ENCODE assay signal across 24 mouse cellular contexts in the genomic region with DNA sequence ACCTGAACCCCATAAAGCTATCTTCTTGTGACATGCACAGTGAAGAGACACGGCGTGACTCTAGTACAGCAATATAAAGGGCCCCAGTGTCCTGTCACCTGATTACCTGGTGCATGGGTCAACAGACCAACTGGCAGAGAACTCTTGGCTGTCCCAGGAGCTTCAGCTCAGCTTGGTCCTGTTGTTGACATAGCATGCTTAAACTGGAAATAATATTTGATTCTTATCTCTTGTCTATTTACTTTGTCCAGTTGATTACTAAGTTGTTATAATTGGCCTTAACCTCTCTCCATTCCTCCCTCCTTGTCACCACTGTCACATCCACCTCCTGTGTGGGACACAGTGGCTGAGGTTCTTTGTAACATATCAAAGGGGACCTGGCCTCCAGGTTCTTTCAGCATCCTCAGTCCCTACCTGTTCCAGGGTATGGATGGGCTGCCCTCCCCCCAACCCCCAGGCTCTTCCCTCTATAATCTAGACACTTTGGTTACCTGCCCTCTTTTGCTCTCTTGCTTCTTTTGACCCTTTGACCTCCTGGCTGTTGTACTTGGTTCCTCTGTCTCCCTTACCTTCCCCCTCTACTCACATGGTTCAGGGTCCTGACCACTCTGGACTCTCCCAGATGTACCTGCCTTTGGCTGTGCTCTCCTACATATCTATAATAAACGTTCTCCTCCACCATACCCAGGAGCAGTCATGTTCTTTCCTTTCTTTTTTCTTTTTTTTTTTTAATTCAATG. TPM values are rescaled to one million over a fixed set of nuclear protein-coding genes. Genes with fewer than 3 reads are reported as not detected.
"Had no signal": no experiment of that assay in that cellular context is flagged by ENCODE, and none has a peak within 500 bp of the region (broad histone marks: within the 10 kb centered on the region; RNA-seq: fewer than 3 reads in every experiment).

No protein-coding gene starts in this region.

- H3K9me3 ChIP-seq: limb, embryonic 10.5 days; limb, embryonic 13.5 days; liver, embryonic 13.5 days; midbrain, embryonic 12.5 days; midbrain, embryonic 15.5 days; stomach, embryonic 15.5 days had no signal

- DNase-seq: kidney, adult 2 months; kidney, postnatal 25 days; layer of hippocampus, adult 9-11 months; liver, embryonic 13.5 days; lung, adult 2 months; lung, postnatal 14 days; lung, postnatal 4 days; thymus, adult 2 months; thymus, postnatal 14 days; thymus, postnatal 4 days had no signal

- ATAC-seq: midbrain, embryonic 15.5 days had no signal

- H3K4me1 ChIP-seq: limb, embryonic 10.5 days; limb, embryonic 13.5 days; midbrain, embryonic 12.5 days; midbrain, embryonic 15.5 days; stomach, embryonic 15.5 days had no signal

- H3K36me3 ChIP-seq: limb, embryonic 10.5 days; limb, embryonic 13.5 days; liver, embryonic 13.5 days; midbrain, embryonic 12.5 days; midbrain, embryonic 15.5 days; stomach, embryonic 15.5 days had no signal

- H3K4me2 ChIP-seq: limb, embryonic 13.5 days; liver, embryonic 13.5 days; midbrain, embryonic 12.5 days; midbrain, embryonic 15.5 days; stomach, embryonic 15.5 days had no signal

- H3K27me3 ChIP-seq: limb, embryonic 13.5 days; liver, embryonic 13.5 days; midbrain, embryonic 12.5 days; midbrain, embryonic 15.5 days; stomach, embryonic 15.5 days had no signal

- H3K4me3 ChIP-seq: layer of hippocampus, adult 2 months; limb, embryonic 10.5 days; limb, embryonic 13.5 days; liver, embryonic 13.5 days; midbrain, embryonic 12.5 days; midbrain, embryonic 15.5 days; myocyte; stomach, embryonic 15.5 days had no signal

- H3K27ac ChIP-seq: kidney, postnatal 0 days; layer of hippocampus, adult 2 months; limb, embryonic 10.5 days; limb, embryonic 13.5 days; liver, embryonic 13.5 days; midbrain, embryonic 12.5 days; midbrain, embryonic 15.5 days; stomach, embryonic 15.5 days had no signal

- H3K9ac ChIP-seq: limb, embryonic 13.5 days; liver, embryonic 13.5 days; midbrain, embryonic 12.5 days; midbrain, embryonic 15.5 days; stomach, embryonic 15.5 days had no signal

RNA-seq across cellular contexts. Expression of gene Slc10a1, which starts 36.9 kb away (rescaled TPM):
- total RNA-seq: layer of hippocampus, adult 2 months; layer of hippocampus, postnatal 25 days; left cerebral cortex, adult 18-20 months; left cerebral cortex, postnatal 25 days; megakaryocyte progenitor cell, adult 5-6 weeks; megakaryocyte-erythroid progenitor cell, adult 5-6 weeks had no signal
- polyA plus RNA-seq: large intestine, adult 2 months had no signal
